Mouse (Mus musculus): ENCODE data around the gene Efcab2.

Efcab2 gene

DNA sequence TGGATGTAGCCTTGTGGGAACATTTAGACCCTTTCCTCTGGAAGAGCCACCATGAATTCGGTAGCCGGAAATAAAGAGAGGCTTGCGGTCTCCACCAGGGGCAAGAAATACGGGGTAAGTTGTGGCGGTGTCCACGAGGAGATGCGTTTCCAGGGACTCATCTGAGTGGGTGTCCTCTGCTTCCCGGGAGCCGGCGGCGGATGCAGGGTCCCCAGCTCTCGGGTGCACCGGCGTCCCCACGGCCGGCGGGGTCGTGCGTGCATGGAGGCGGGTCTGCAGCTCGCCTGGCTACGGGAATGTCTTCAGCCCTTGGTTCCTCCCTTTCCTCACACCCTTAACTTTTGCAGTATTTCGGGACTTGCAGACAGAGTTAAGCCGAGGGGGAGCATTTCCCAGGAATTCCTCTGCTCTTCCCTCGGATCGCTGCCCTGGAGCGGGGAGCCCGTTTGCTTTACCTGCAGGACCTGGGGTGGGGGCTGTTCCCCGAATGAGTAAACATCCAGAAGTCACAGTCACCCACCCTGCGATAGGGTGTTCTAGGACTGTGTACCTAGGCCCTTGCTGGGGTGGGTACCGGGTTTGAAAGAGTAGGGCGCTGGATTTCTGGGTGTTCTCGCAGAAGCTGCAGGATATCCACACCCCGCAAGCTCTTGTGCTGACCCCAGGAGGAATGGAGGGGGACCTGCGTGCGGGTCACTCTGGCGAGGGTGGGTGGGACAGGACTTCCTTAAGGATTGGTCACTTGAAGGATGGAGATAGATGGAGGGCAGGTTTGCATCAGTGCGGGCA is 123.8 kb downstream of the Efcab2 start:
- in situ Hi-C loops (cut with MboI, MseI), result loop anchor here (5.0 to 25.0 kb wide), 4 partner anchors 433 to 1435 kb away; no protein-coding TSS in a partner anchor

DNA sequence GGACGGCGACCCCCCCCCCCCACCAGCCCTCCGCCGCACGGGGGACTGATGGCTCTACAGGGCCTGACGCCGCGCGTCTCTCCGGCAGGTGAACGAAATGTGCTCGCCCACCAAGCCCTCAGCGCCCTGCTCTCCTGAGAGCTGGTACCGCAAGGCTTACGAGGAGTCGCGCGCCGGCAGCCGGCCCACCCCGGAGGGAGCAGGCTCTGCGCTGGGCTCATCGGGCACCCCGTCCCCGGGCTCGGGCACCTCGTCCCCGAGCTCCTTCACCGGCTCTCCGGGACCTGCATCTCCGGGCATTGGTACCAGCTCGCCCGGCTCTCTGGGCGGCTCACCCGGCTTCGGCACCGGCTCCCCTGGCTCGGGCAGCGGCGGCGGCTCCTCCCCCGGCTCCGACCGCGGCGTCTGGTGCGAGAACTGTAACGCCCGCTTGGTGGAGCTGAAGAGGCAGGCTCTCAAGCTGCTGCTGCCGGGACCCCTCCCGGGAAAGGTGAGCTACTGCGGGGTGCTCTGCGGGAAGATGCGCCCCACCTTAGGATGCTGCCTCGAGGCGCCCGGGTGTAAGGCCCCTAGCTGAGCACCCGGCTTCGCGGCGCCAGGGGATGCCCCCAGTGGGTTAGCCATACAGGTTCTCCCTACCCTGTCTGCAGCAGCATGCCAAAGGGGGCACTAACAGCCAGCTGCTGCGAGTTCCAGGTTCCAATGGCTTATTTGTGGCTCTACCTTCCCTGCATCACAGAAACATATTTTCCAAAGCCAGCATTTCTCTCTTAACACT is 124.6 kb downstream of the Efcab2 start:
- in situ Hi-C loops (cut with MboI, MseI), result loop anchor here (25.0 kb wide), 1 partner anchor 957 kb away; no protein-coding TSS in a partner anchor

Data from regulatory T cell (primary cell).